Mouse (Mus musculus) liver, embryonic 18 days (tissue): ENCODE data around the gene Map3k14. TPM values are rescaled to one million over a fixed set of nuclear protein-coding genes. Genes with fewer than 3 reads are reported as not detected.

Source experiments
- polyA plus RNA-seq: library from polyadenylated mRNA; depleted of rRNA; stranded (reverse); fragments of >200 nt; gene quantifications from 2 replicates; pipeline ENCODE4 v1.2.3, GENCODE M21; 2012; rRNA removed

Gene Map3k14
- 0.90 and 1.00 TPM in 2 replicates for polyA plus RNA-seq

DNA sequence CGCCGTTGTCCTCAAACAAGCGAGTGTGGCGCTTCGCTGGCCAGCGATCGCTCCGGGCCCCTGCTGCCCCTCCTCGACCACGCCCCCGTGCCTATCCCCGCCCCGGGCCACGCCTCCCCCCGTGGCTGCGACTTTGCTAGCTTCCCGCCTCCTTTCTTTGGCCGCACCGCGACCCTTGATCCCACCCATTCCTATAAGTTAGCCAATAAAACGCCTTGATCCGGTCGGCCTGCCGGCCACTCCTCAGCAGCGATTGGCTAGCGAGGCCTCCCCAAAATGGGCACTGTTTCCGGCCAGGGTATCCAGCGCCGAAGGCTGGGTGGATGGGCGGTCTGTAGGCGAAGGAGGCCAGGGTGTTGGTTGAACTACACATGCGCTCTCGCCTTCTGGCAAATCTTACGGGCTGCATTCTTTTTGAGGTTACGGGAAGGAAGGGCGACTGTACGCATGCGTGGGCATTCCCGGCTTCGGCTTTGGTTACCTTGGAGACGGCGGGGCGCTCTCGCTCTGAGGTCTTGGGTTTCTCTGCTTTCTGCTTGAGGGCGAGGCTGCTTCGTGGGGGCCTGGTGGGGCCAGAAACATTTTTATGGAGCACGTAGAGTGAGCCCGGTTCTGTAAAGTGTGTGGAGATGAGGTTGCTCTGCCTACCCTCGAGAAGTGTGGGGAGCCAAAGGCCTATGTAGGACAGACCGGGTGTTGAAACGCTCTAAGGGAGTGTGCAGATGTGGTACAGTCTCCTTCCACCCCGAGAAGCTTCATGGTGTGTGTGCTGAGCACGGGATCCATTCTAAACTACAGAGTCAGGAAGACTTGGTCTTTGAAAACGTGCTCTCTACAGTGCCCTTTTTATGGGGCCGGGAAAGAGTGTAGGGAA lies at the start of gene Map3k14:
Map3k14 (minus strand) TSS at position 127 of the 874 bp plus-strand sequence.

GRCm38 (mm10) chr11:103217790-103218516 lies 49.3 kb downstream of the Map3k14 start, which contains the start of gene Spata32:
TSS of gene Spata32 (minus strand) at chr11:103218432.

GRCm38 (mm10) chr11:103208458-103208857 lies 58.8 kb downstream of the Map3k14 start, which contains the start of gene 1700023F06Rik:
TSS of gene 1700023F06Rik (minus strand) at chr11:103208558.

DNA sequence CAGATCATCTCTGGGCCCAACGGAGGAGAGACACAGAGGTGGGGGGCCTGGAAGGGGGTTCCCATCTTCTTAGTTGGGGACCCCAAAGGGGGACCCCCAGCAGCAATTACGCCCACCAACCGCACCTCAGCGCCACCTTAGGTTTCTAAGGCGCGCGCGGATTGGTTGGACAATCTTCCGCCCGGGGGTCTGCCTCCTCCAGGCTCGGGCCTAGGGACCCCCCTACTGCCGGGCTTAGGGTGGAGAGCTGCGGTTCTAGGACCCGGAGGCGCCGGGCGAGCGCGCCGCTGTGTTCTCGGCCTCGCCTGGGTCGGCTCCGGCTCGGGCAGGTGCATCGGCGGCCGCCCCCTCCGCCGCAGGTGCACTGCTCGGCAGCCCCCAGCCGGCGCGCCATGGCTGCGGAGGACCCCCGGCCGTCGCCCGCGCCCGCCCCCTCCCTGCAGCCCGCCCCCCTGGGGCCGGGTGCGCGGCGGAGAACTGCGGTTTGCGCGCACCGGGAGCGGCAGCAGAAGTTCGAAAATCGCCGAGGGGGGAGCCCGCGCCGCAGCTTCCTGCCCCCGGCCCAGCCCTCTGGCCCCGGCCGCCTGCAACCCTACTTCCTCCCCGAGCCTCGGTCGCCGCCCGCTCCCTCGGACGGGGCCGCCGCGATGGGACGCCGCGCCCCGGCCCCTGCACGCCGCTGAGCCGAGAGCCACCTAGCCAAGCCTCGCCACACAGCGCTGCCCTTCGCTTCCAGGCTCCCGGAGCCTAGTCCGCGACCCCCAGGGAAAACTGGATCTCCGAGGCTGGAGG lies 96.6 kb downstream of the Map3k14 start, which contains the start of gene Fmnl1:
Fmnl1 (plus strand) TSS at position 614 of the 792 bp plus-strand sequence.

Other genes with a start within 250 kb of the Map3k14 start
- 21.6 and 22.7 TPM in 2 replicates for gene Nmt1, start 239.3 kb downstream of the Map3k14 start, polyA plus RNA-seq
- 32.9 and 33.5 TPM in 2 replicates for gene Dcakd, start 239.1 kb downstream of the Map3k14 start, polyA plus RNA-seq
- gene Plcd3, start 165.8 kb downstream of the Map3k14 start, polyA plus RNA-seq, result 1.9 and 2.5 TPM in 2 replicates
- 17.8 and 18.3 TPM in 2 replicates for gene Acbd4, start 165.8 kb downstream of the Map3k14 start, polyA plus RNA-seq
- gene Hexim1, start 151.2 kb downstream of the Map3k14 start, polyA plus RNA-seq, result 8.5 and 9.9 TPM in 2 replicates
- gene Hexim2, start 135.0 kb downstream of the Map3k14 start, polyA plus RNA-seq, result 1.8 and 1.9 TPM in 2 replicates
- gene Fmnl1, start 96.4 kb downstream of the Map3k14 start, polyA plus RNA-seq, result 6.2 and 9.4 TPM in 2 replicates
- not detected in 2 replicates for gene 1700023F06Rik, start 58.9 kb downstream of the Map3k14 start, polyA plus RNA-seq
- not detected in 2 replicates for gene Spata32, start 49.0 kb downstream of the Map3k14 start, polyA plus RNA-seq
- gene Arhgap27, start 96.2 kb upstream of the Map3k14 start, polyA plus RNA-seq, result 4.7 and 5.5 TPM in 2 replicates
- 4.3 and 4.5 TPM in 2 replicates for gene Plekhm1, start 145.2 kb upstream of the Map3k14 start, polyA plus RNA-seq
- not detected in 2 replicates for gene Lrrc37a, start 237.1 kb upstream of the Map3k14 start, polyA plus RNA-seq